Mouse (Mus musculus) liver, embryonic 15.5 days (tissue): Measurements from ENCODE around the gene Rhox13. TPM values are rescaled to one million over a fixed set of nuclear protein-coding genes. Genes with fewer than 3 reads are reported as not detected.

Experiments used
- ATAC-seq: fragments of 200-750 bp; cut with Nextera tagmentation; 2 replicates; pipeline ENCODE4 v1.8.0; 2017; ENCODE audit warnings: moderate number of reproducible peaks, mild to moderate bottlenecking, moderate library complexity; ENCODE audit not compliant: insufficient read depth
- H3K27ac ChIP-seq: fragments of 300-500 bp; sonication (generic); replicated peaks from 2 replicates; pipeline ENCODE4 v1.5.1; 2015; ENCODE audit warnings: mild to moderate bottlenecking, inconsistent platforms
- H3K27me3 ChIP-seq: fragments of 300-500 bp; sonication (generic); 2 replicates; pipeline ENCODE4 v1.6.1; 2015; ENCODE audit warnings: mild to moderate bottlenecking, inconsistent platforms
- H3K36me3 ChIP-seq: fragments of 300-500 bp; sonication (generic); replicated peaks from 2 replicates; pipeline ENCODE4 v1.6.1; 2015; ENCODE audit warnings: moderate library complexity, mild to moderate bottlenecking, inconsistent platforms
- H3K4me1 ChIP-seq: fragments of 300-500 bp; sonication (generic); replicated peaks from 2 replicates; pipeline ENCODE4 v1.6.1; 2015; ENCODE audit warnings: inconsistent platforms
- H3K4me2 ChIP-seq: fragments of 300-500 bp; sonication (generic); 2 replicates; pipeline ENCODE4 v1.6.1; 2015; ENCODE audit warnings: moderate library complexity, mild to moderate bottlenecking, inconsistent platforms
- H3K4me3 ChIP-seq: fragments of 300-500 bp; sonication (generic); replicated peaks from 2 replicates; pipeline ENCODE4 v1.5.1; 2015; ENCODE audit warnings: mild to moderate bottlenecking, inconsistent platforms
- H3K9ac ChIP-seq: fragments of 300-500 bp; sonication (generic); 2 replicates; pipeline ENCODE4 v1.6.1; 2015; ENCODE audit warnings: moderate library complexity, mild to moderate bottlenecking, inconsistent platforms
- H3K9me3 ChIP-seq: fragments of 300-500 bp; sonication (generic); replicated peaks from 2 replicates; pipeline ENCODE4 v1.6.1; 2016; ENCODE audit warnings: inconsistent platforms
- WGBS: fragments of 180-500 bp; shearing (Covaris S2); methylation state at CpG from one replicate; pipeline ENCODE4 v1.1.7; 2015; ENCODE audit warnings: mixed read lengths; ENCODE audit not compliant: insufficient replicate concordance; 5-methylcytosine and 5-hydroxymethylcytosine counted together
- polyA plus RNA-seq: library from polyadenylated mRNA; unstranded; fragments of >200 nt; fragmentation: Nextera tagmentation; extraction: Ambion mirVana; gene quantifications from 2 replicates; pipeline ENCODE4 v1.2.1, GENCODE M21; 2015

The Rhox13 gene
- polyA plus RNA-seq = not detected in 2 replicates

GRCm38 (mm10) chrX:38120982-38121381 is at the start of gene Rhox13:
Gene Rhox13, plus strand, starts transcription at chrX:38121219.
- Histone ChIP-seq H3K9ac (no peak within 1 kb of the TSS), H3K36me3 (no peaks in the 10 kb centered on the region), H3K9me3 (no peaks in the 10 kb centered on the region), H3K4me1 (no peaks in the 10 kb centered on the region), H3K4me3 (no peak within 1 kb of the TSS), H3K4me2 (no peak within 1 kb of the TSS), H3K27ac (no peak within 1 kb of the TSS), H3K27me3 (no peaks in the 10 kb centered on the region)
- 80% methylated on average over 20 of the region's 20 CpGs for WGBS
- no peak for ATAC-seq

- Histone ChIP-seq H3K36me3 (no peaks in the 10 kb centered on the region), H3K27ac (no peak overlapping the region), H3K4me3 (no peak overlapping the region), H3K27me3 (no peaks in the 10 kb centered on the region), H3K4me2 (no peak overlapping the region), H3K4me1 (no peaks in the 10 kb centered on the region), H3K9me3 (no peaks in the 10 kb centered on the region), H3K9ac (no peak overlapping the region)
- WGBS = 16% methylated on average over 12 of the region's 12 CpGs
- ATAC-seq = no peak
Observed at GRCm38 (mm10) chrX:38084226-38084625, 36.8 kb upstream of the Rhox13 start.

GRCm38 (mm10) chrX:38085041-38085440 is 36.0 kb upstream of the Rhox13 start, which contains the start of gene Rhox11:
Gene Rhox11, minus strand, starts transcription at chrX:38085141.
- no peak within 1 kb of the TSS for H3K4me2 ChIP-seq

GRCm38 (mm10) chrX:38110807-38111206 is 10.2 kb upstream of the Rhox13 start, which contains the start of gene Rhox12:
Gene Rhox12, minus strand, starts transcription at chrX:38110907.
- Histone ChIP-seq H3K9ac (no peak within 1 kb of the TSS), H3K4me1 (no peaks in the 10 kb centered on the region), H3K27me3 (no peaks in the 10 kb centered on the region), H3K27ac (no peak within 1 kb of the TSS), H3K36me3 (no peaks in the 10 kb centered on the region), H3K9me3 (no peaks in the 10 kb centered on the region), H3K4me2 (no peak within 1 kb of the TSS), H3K4me3 (no peak within 1 kb of the TSS)
- 52% methylated on average over 4 of the region's 4 CpGs for WGBS
- ATAC-seq = no peak

More at GRCm38 (mm10) chrX:38085041-38085440, 36.0 kb upstream of the Rhox13 start, which contains the start of gene Rhox11:
- H3K9me3 ChIP-seq = no peaks in the 10 kb centered on the region
- no peaks in the 10 kb centered on the region for H3K27me3 ChIP-seq
- H3K27ac ChIP-seq = no peak within 1 kb of the TSS
- no peak within 1 kb of the TSS for H3K4me3 ChIP-seq
- H3K4me1 ChIP-seq = no peaks in the 10 kb centered on the region
- 72% methylated on average over 9 of the region's 9 CpGs for WGBS
- no peaks in the 10 kb centered on the region for H3K36me3 ChIP-seq
- no peak within 1 kb of the TSS for H3K9ac ChIP-seq
- ATAC-seq = no peak

- Histone ChIP-seq H3K4me2 (no peak overlapping the region), H3K9me3 (no peaks in the 10 kb centered on the region), H3K36me3 (no peaks in the 10 kb centered on the region), H3K9ac (no peak overlapping the region), H3K27me3 (no peaks in the 10 kb centered on the region), H3K27ac (no peak overlapping the region), H3K4me1 (no peaks in the 10 kb centered on the region), H3K4me3 (no peak overlapping the region)
- no peak for ATAC-seq
- WGBS = 81% methylated on average over 34 of the region's 34 CpGs
Observed at GRCm38 (mm10) chrX:38121478-38121877, 459 bp downstream of the Rhox13 start.

- Histone ChIP-seq H3K27me3 (no peaks in the 10 kb centered on the region), H3K4me3 (no peak overlapping the region), H3K36me3 (no peaks in the 10 kb centered on the region), H3K9me3 (no peaks in the 10 kb centered on the region), H3K27ac (no peak overlapping the region), H3K4me1 (no peaks in the 10 kb centered on the region), H3K4me2 (no peak overlapping the region), H3K9ac (no peak overlapping the region)
- WGBS = 56% methylated on average over 1 of the region's 1 CpGs
- no peak for ATAC-seq
Observed at GRCm38 (mm10) chrX:38159097-38159496, 38.1 kb downstream of the Rhox13 start.

GRCm38 (mm10) chrX:38165315-38165714 is 44.3 kb downstream of the Rhox13 start:
- Histone ChIP-seq H3K36me3 (no peaks in the 10 kb centered on the region), H3K4me1 (no peaks in the 10 kb centered on the region), H3K4me2 (no peak overlapping the region), H3K9me3 (no peaks in the 10 kb centered on the region), H3K9ac (no peak overlapping the region), H3K27me3 (no peaks in the 10 kb centered on the region), H3K27ac (no peak overlapping the region), H3K4me3 (no peak overlapping the region)
- 54% methylated on average over 3 of the region's 3 CpGs for WGBS
- ATAC-seq = no peak

- H3K9ac ChIP-seq = no peak overlapping the region
- H3K27me3 ChIP-seq = no peaks in the 10 kb centered on the region
- ATAC-seq = no peak
- H3K9me3 ChIP-seq = no peaks in the 10 kb centered on the region
- H3K36me3 ChIP-seq = no peaks in the 10 kb centered on the region
- 73% methylated on average over 9 of the region's 9 CpGs for WGBS
- H3K4me2 ChIP-seq = no peak overlapping the region
- H3K27ac ChIP-seq = no peak overlapping the region
- H3K4me3 ChIP-seq = no peak overlapping the region
- no peaks in the 10 kb centered on the region for H3K4me1 ChIP-seq
Observed at GRCm38 (mm10) chrX:38166064-38166463, 45.0 kb downstream of the Rhox13 start.

- Histone ChIP-seq H3K27ac (no peak overlapping the region), H3K9me3 (no peaks in the 10 kb centered on the region), H3K36me3 (no peaks in the 10 kb centered on the region), H3K27me3 (no peaks in the 10 kb centered on the region), H3K9ac (no peak overlapping the region), H3K4me1 (no peaks in the 10 kb centered on the region), H3K4me3 (no peak overlapping the region), H3K4me2 (no peak overlapping the region)
- 59% methylated on average over 4 of the region's 4 CpGs for WGBS
- no peak for ATAC-seq
Observed at GRCm38 (mm10) chrX:38166592-38166991, 45.6 kb downstream of the Rhox13 start.

Other genes starting within 250 kb of the Rhox13 start
- gene Rhox8, start 242.3 kb upstream of the Rhox13 start, polyA plus RNA-seq = not detected in 2 replicates
- gene Rhox7b, start 224.0 kb upstream of the Rhox13 start, polyA plus RNA-seq = not detected in 2 replicates
- not detected in 2 replicates for gene Rhox9, start 219.4 kb upstream of the Rhox13 start, polyA plus RNA-seq
- gene Btg1-ps1, start 102.4 kb upstream of the Rhox13 start, polyA plus RNA-seq = not detected in 2 replicates
- gene Btg1-ps2, start 78.1 kb upstream of the Rhox13 start, polyA plus RNA-seq = not detected in 2 replicates
- gene Rhox10, start 54.7 kb upstream of the Rhox13 start, polyA plus RNA-seq = not detected in 2 replicates
- not detected in 2 replicates for gene Rhox11, start 36.1 kb upstream of the Rhox13 start, polyA plus RNA-seq
- gene Rhox12, start 10.3 kb upstream of the Rhox13 start, polyA plus RNA-seq = not detected in 2 replicates
- 0.79 and 1.2 TPM in 2 replicates for gene Zbtb33, start 68.6 kb downstream of the Rhox13 start, polyA plus RNA-seq
- 1.8 TPM in 2 replicates for gene Tmem255a, start 131.2 kb downstream of the Rhox13 start, polyA plus RNA-seq
- 1.2 and 1.8 TPM in 2 replicates for gene Atp1b4, start 195.0 kb downstream of the Rhox13 start, polyA plus RNA-seq